ENCODE assay signal across 12 mouse cellular contexts in genomic region chr2:28770697-28771096, GRCm38 (mm10).
A peak's percentile ranks its signal among the peaks of the same experiment; 100 is the strongest.
DNase-seq lines count a peak whose midpoint lies in the region; ATAC-seq and TF ChIP-seq lines count a peak whose summit lies in the region.
"Had no signal": no experiment of that assay in that cellular context is flagged by ENCODE, and none has a peak within 500 bp of the region (broad histone marks: within the 10 kb centered on the region; RNA-seq: fewer than 3 reads in every experiment).

No protein-coding gene starts in this region.

- no peak overlapping the region for H3K4me2 ChIP-seq in heart, embryonic 12.5 days
- H3K4me2 ChIP-seq in stomach, embryonic 14.5 days (replicated peaks; ENCODE audit: low read depth, low read length), result peak overlapping the region; percentile 21; the same call in 1 of the 2 replicates
- no peak overlapping the region for H3K4me2 ChIP-seq in stomach, postnatal 0 days (replicated peaks; ENCODE audit: low read depth)
- H3K4me2 ChIP-seq: limb, embryonic 13.5 days had no signal

- H3K36me3 ChIP-seq in heart, embryonic 12.5 days, result no peaks in the 10 kb centered on the region
- H3K36me3 ChIP-seq in stomach, embryonic 14.5 days (ENCODE audit: control insufficient read depth, insufficient read depth, low read length), result no peaks in the 10 kb centered on the region
- H3K36me3 ChIP-seq in stomach, postnatal 0 days (ENCODE audit: control insufficient read depth, insufficient read depth, low read length), result no peaks in the 10 kb centered on the region
- H3K36me3 ChIP-seq: limb, embryonic 13.5 days had no signal

- peak; percentile 4 to 18 for DNase-seq in heart, adult 9 months (ENCODE audit: low spot score in 2 of 2)
- DNase-seq in stomach, postnatal 0 days (ENCODE audit: low spot score), result no peak
- peak; percentile 75 for DNase-seq in kidney, postnatal 14 days
- DNase-seq in left cerebral cortex, adult 11 months (ENCODE audit: low spot score), result no peak
- no peak for DNase-seq in layer of hippocampus, postnatal 14 days (ENCODE audit: low spot score in 2 of 2)
- DNase-seq in cerebellum, adult 2 months, result no peak
- DNase-seq: right cerebral cortex, postnatal 4 days; thymus, adult 2 months had no signal

- 35% methylated on average over 5 of the region's 5 CpGs for WGBS in heart, embryonic 12.5 days
- WGBS in stomach, embryonic 14.5 days, result 32% methylated on average over 5 of the region's 5 CpGs
- WGBS in stomach, postnatal 0 days, result 18% methylated on average over 5 of the region's 5 CpGs
- 36% methylated on average over 5 of the region's 5 CpGs for WGBS in cerebellum, adult 2 months

- H3K4me3 ChIP-seq in heart, embryonic 12.5 days, result no peak overlapping the region
- H3K4me3 ChIP-seq in stomach, embryonic 14.5 days (ENCODE audit: low read depth, low read length), result no peak overlapping the region
- no peak overlapping the region for H3K4me3 ChIP-seq in stomach, postnatal 0 days (ENCODE audit: low read depth, low read length)
- no peak overlapping the region for H3K4me3 ChIP-seq in cerebellum, adult 2 months (replicated peaks; ENCODE audit: insufficient read depth, low read depth, low read length)
- H3K4me3 ChIP-seq: limb, embryonic 13.5 days had no signal

- no peak overlapping the region for H3K9ac ChIP-seq in heart, embryonic 12.5 days
- no peak overlapping the region for H3K9ac ChIP-seq in stomach, embryonic 14.5 days (replicated peaks; ENCODE audit: low read depth, low read length)
- no peak overlapping the region for H3K9ac ChIP-seq in stomach, postnatal 0 days (ENCODE audit: low read length)
- H3K9ac ChIP-seq: limb, embryonic 13.5 days had no signal

- no peak for TF ChIP-seq EP300 in stomach, postnatal 0 days (optimal IDR thresholded peaks at IDR 0.05)

- no peak for TF ChIP-seq CTCF in stomach, postnatal 0 days (IDR thresholded peaks at IDR 0.05; ENCODE audit: low read depth)
- TF ChIP-seq CTCF in cerebellum, adult 2 months (IDR thresholded peaks at IDR 0.05; ENCODE audit: borderline replicate concordance, insufficient read depth, low read depth, low read length), result no peak

- no peak for TF ChIP-seq POLR2A in cerebellum, adult 2 months (IDR thresholded peaks at IDR 0.05; ENCODE audit: borderline replicate concordance, insufficient read depth, low read length)

- no peaks in the 10 kb centered on the region; the same call in none of the 2 replicates for H3K27me3 ChIP-seq in heart, embryonic 12.5 days (replicated peaks)
- no peaks in the 10 kb centered on the region for H3K27me3 ChIP-seq in stomach, embryonic 14.5 days (ENCODE audit: control insufficient read depth, insufficient read depth, low read length)
- H3K27me3 ChIP-seq in stomach, postnatal 0 days (ENCODE audit: control insufficient read depth, insufficient read depth, low read length), result no peaks in the 10 kb centered on the region
- H3K27me3 ChIP-seq in cerebellum, adult 2 months (ENCODE audit: control insufficient read depth, insufficient read depth, low read length), result no peaks in the 10 kb centered on the region

- no peaks in the 10 kb centered on the region for H3K9me3 ChIP-seq in heart, embryonic 12.5 days (replicated peaks)
- no peaks in the 10 kb centered on the region for H3K9me3 ChIP-seq in stomach, embryonic 14.5 days (ENCODE audit: control insufficient read depth, low read depth, low read length)
- no peaks in the 10 kb centered on the region for H3K9me3 ChIP-seq in stomach, postnatal 0 days (ENCODE audit: control insufficient read depth, low read length)
- H3K9me3 ChIP-seq: limb, embryonic 13.5 days had no signal

- ATAC-seq in heart, embryonic 12.5 days (ENCODE audit: insufficient number of reproducible peaks, low FRiP score), result no peak
- no peak for ATAC-seq in stomach, embryonic 14.5 days (ENCODE audit: insufficient number of reproducible peaks, insufficient read depth, low FRiP score, low read depth)
- ATAC-seq in stomach, postnatal 0 days (ENCODE audit: low FRiP score, low TSS enrichment), result no peak
- ATAC-seq: inflammation-experienced regulatory T-cells, adult 6 months had no signal

- no peak overlapping the region for H3K27ac ChIP-seq in heart, embryonic 12.5 days (ENCODE audit: poor library complexity, severe bottlenecking)
- peak overlapping the region; percentile 2; the same call in 1 of the 2 replicates for H3K27ac ChIP-seq in stomach, embryonic 14.5 days (ENCODE audit: low read length)
- H3K27ac ChIP-seq in stomach, postnatal 0 days (replicated peaks), result no peak overlapping the region
- H3K27ac ChIP-seq in cerebellum, adult 2 months (ENCODE audit: insufficient read depth, low read length), result no peak overlapping the region
- H3K27ac ChIP-seq: limb, embryonic 13.5 days had no signal

- H3K4me1 ChIP-seq in heart, embryonic 12.5 days (replicated peaks), result peaks cover 21% of the 10 kb centered on the region
- no peaks in the 10 kb centered on the region for H3K4me1 ChIP-seq in stomach, embryonic 14.5 days (ENCODE audit: control insufficient read depth, insufficient read depth, low read length)
- H3K4me1 ChIP-seq in stomach, postnatal 0 days (replicated peaks; ENCODE audit: control insufficient read depth, insufficient read depth), result no peaks in the 10 kb centered on the region
- H3K4me1 ChIP-seq in cerebellum, adult 2 months (ENCODE audit: control insufficient read depth, insufficient read depth, low read length), result no peaks in the 10 kb centered on the region

Comparison
In these comparisons a context has a peak if more than half of its experiments do, and no peak if none do; other contexts are left out.
1. DNase-seq: peak in heart, adult 9 months (2 of 2) and kidney, postnatal 14 days (single experiment); none in stomach, postnatal 0 days (single experiment), left cerebral cortex, adult 11 months (single experiment), layer of hippocampus, postnatal 14 days (0 of 2) and cerebellum, adult 2 months (0 of 2).